Mouse (Mus musculus) lung, postnatal 0 days (tissue): ENCODE data around the gene Olfr520.

ENCODE experiments used
- CTCF ChIP-seq: IDR thresholded peaks from 2 replicates; pipeline ENCODE4 v1.5.1; 2016; ENCODE audit warnings: antibody characterized with exemption, mild to moderate bottlenecking
- EP300 ChIP-seq: IDR thresholded peaks from 2 replicates; pipeline ENCODE4 v1.6.1; 2016; ENCODE audit warnings: antibody characterized with exemption, mild to moderate bottlenecking, control low read depth

- TF ChIP-seq CTCF, result no peak
- TF ChIP-seq EP300, result no peak
Observed at GRCm38 (mm10) chr7:99699709-99700151, 30.3 kb upstream of the Olfr520 start.
